Mouse (Mus musculus) myocyte (in vitro differentiated cells): ENCODE results near the gene Slc9a7.

Experiments used
- E2F4 ChIP-seq: IDR thresholded peaks from one replicate; pipeline ENCODE4 v1.6.1; 2011; ENCODE audit warnings: mild to moderate bottlenecking, control low read depth, moderate library complexity; ENCODE audit not compliant: insufficient read depth
- MAX ChIP-seq: IDR thresholded peaks from one replicate; pipeline ENCODE4 v1.6.1; 2011; ENCODE audit warnings: low read depth, mild to moderate bottlenecking, control low read depth
- POLR2A ChIP-seq: IDR thresholded peaks from one replicate; pipeline ENCODE4 v1.6.1; 2011; ENCODE audit warnings: low read depth, mild to moderate bottlenecking, control low read depth, moderate library complexity; ENCODE audit not compliant: insufficient read length
- TCF12 ChIP-seq: IDR thresholded peaks from one replicate; pipeline ENCODE4 v1.6.1; 2011; ENCODE audit warnings: mild to moderate bottlenecking, control low read depth; ENCODE audit not compliant: poor library complexity, insufficient read depth, severe bottlenecking
- TCF3 ChIP-seq: IDR thresholded peaks from one replicate; pipeline ENCODE4 v1.6.1; 2011; ENCODE audit warnings: low read depth, control low read depth; ENCODE audit not compliant: insufficient read length
- USF1 ChIP-seq: IDR thresholded peaks from one replicate; pipeline ENCODE4 v1.6.1; 2011; ENCODE audit warnings: low read depth, mild to moderate bottlenecking, control low read depth, moderate library complexity

DNA sequence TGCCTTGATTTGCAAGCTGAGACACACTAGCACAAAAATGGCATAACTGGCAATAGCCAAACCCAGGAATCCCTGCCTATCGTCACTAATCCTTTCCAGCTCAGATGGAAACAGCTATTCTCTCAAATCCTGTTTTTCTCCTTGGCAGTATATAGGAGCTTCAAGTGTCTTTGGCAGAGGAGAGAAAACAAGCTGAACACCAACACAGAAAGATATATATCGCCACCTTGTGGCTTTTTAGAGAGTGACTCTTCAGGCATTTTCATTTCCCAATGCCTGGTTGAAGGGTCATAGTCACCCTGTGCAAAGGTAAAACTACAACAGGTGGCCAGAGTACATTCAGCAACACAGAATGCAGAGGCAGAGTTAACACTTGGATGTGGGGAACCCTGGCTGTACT is 134.1 kb downstream of the Slc9a7 start:
- TF ChIP-seq POLR2A (no peak), E2F4 (no peak), USF1 (no peak), TCF12 (no peak), TCF3 (no peak), MAX (no peak)
